Mouse (Mus musculus): ENCODE results near the gene Zfp72. TPM values are rescaled to one million over a fixed set of nuclear protein-coding genes. Genes with fewer than 3 reads are reported as not detected.

The Zfp72 gene
- 1 to 10 TPM; 4.1 to 4.5 TPM for total RNA-seq (2021)

GRCm38 (mm10) chr13:74390371-74390990, at the start of gene Zfp72:
Zfp72 (minus strand) TSS chr13:74390836.
- intact Hi-C loops (cut with DNase I) = loop anchor here (5.0 kb wide), 2 partner anchors 1452 to 1632 kb away; no protein-coding TSS in a partner anchor
- DNase-seq (ENCODE audit: low spot score in 2 of 2) = peak; percentile 83 to 90

GRCm38 (mm10) chr13:74439895-74440294, 49.3 kb upstream of the Zfp72 start:
- no peak for DNase-seq (ENCODE audit: low spot score in 2 of 2)
- intact Hi-C loops (cut with DNase I) = loop anchor here (5.0 kb wide), 1 partner anchor 38 kb away; no protein-coding TSS in a partner anchor

GRCm38 (mm10) chr13:74399298-74399839, 8.7 kb upstream of the Zfp72 start, which contains the start of gene Ftl1-ps1:
Ftl1-ps1 (plus strand) TSS chr13:74399694.
- intact Hi-C loops (cut with DNase I) = no loop called here
- no peak for DNase-seq (ENCODE audit: low spot score in 2 of 2)

- DNase-seq (ENCODE audit: low spot score in 2 of 2) = no peak
- intact Hi-C loops (cut with DNase I) = loop anchor here (5.0 kb wide), 2 partner anchors 1451 to 1631 kb away; no protein-coding TSS in a partner anchor
These were observed 520 bp upstream of the Zfp72 start for GRCm38 (mm10) chr13:74391156-74391555.

GRCm38 (mm10) chr13:74389730-74390129, 906 bp downstream of the Zfp72 start:
- no peak for DNase-seq (ENCODE audit: low spot score in 2 of 2)
- intact Hi-C loops (cut with DNase I) = loop anchor here (5.0 kb wide), 2 partner anchors 1453 to 1633 kb away; no protein-coding TSS in a partner anchor

GRCm38 (mm10) chr13:74382289-74382688, 8.3 kb downstream of the Zfp72 start:
- no peak for DNase-seq (ENCODE audit: low spot score in 2 of 2)
- intact Hi-C loops (cut with DNase I) = no loop called here

- intact Hi-C loops (cut with DNase I) = no loop called here
These were observed 8.9 kb downstream of the Zfp72 start for GRCm38 (mm10) chr13:74381533-74382276.

GRCm38 (mm10) chr13:74363859-74364235, 26.8 kb downstream of the Zfp72 start, which contains the start of gene Lrrc14b:
Lrrc14b (minus strand) TSS chr13:74364005.
- DNase-seq (ENCODE audit: low spot score in 2 of 2) = no peak
- intact Hi-C loops (cut with DNase I) = no loop called here

More at GRCm38 (mm10) chr13:74381533-74382276, 8.9 kb downstream of the Zfp72 start:
- no peak for DNase-seq (ENCODE audit: low spot score in 2 of 2)

- intact Hi-C loops (cut with DNase I) = no loop called here
These were observed 27.3 kb downstream of the Zfp72 start for GRCm38 (mm10) chr13:74363176-74363858.

GRCm38 (mm10) chr13:74362218-74362617, 28.4 kb downstream of the Zfp72 start:
- intact Hi-C loops (cut with DNase I) = no loop called here
- DNase-seq (ENCODE audit: low spot score in 2 of 2) = no peak

More at GRCm38 (mm10) chr13:74363176-74363858, 27.3 kb downstream of the Zfp72 start:
- DNase-seq (ENCODE audit: low spot score in 2 of 2) = no peak

GRCm38 (mm10) chr13:74356491-74356890, 34.1 kb downstream of the Zfp72 start:
- peak in 1 of 2 experiments; percentile 59 for DNase-seq (ENCODE audit: low spot score in 2 of 2)

GRCm38 (mm10) chr13:74350435-74350906, 40.2 kb downstream of the Zfp72 start:
- no peak for DNase-seq (ENCODE audit: low spot score in 2 of 2)
- intact Hi-C loops (cut with DNase I) = loop anchor here (5.0 kb wide), 1 partner anchor 172 kb away; no protein-coding TSS in a partner anchor

More at GRCm38 (mm10) chr13:74356491-74356890, 34.1 kb downstream of the Zfp72 start:
- intact Hi-C loops (cut with DNase I) = no loop called here

- DNase-seq (ENCODE audit: low spot score in 2 of 2) = peak; percentile 95 to 97
- intact Hi-C loops (cut with DNase I) = loop anchor here (5.0 kb wide), 1 partner anchor 173 kb away; no protein-coding TSS in a partner anchor
These were observed 40.8 kb downstream of the Zfp72 start, which contains the start of the genes Sdha and Ccdc127 for GRCm38 (mm10) chr13:74349566-74350434. Sdha (minus strand) TSS chr13:74350280. Ccdc127 (plus strand) TSS chr13:74350309.

- intact Hi-C loops (cut with DNase I) = no loop called here
- DNase-seq (ENCODE audit: low spot score in 2 of 2) = no peak
These were observed 49.6 kb downstream of the Zfp72 start for GRCm38 (mm10) chr13:74341036-74341435.

GRCm38 (mm10) chr13:74329321-74329720, 61.3 kb downstream of the Zfp72 start:
- no peak for DNase-seq (ENCODE audit: low spot score in 2 of 2)
- intact Hi-C loops (cut with DNase I) = no loop called here
